Mouse (Mus musculus): ENCODE data around the gene Kirrel3. TPM values are rescaled to one million over a fixed set of nuclear protein-coding genes. Genes with fewer than 3 reads are reported as not detected.

Gene Kirrel3
- polyA plus RNA-seq, 1 experiment from 2014 or later = 2.2 TPM

DNA sequence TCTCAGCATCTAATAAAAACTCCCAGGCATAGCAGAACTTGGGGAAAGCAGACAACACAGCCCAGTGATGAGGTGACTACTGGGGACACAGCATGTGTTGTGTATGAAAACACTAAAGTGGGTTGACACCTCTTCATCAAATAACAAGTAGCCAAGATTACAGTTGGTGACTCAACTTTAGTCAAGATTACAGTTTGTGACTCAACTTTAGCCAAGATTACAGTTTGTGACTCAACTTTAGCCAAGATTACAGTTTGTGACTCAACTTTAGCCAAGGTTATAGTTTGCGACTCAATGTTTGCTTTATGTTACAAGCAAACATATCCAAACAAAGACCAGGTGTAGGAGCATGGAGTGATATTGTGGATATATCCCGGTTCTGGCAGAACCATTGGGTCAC, 7.2 kb upstream of the Kirrel3 start:
- H3K27me3 ChIP-seq (replicated peaks) = no peaks in the 10 kb centered on the region
- WGBS = 78% methylated on average over 2 of the region's 2 CpGs
- no peaks in the 10 kb centered on the region for H3K36me3 ChIP-seq
- no peak overlapping the region for H3K9ac ChIP-seq
- H3K9me3 ChIP-seq = no peaks in the 10 kb centered on the region
- no peak for ATAC-seq
- no peak overlapping the region for H3K27ac ChIP-seq
- no peak overlapping the region for H3K4me2 ChIP-seq (replicated peaks)
- no peaks in the 10 kb centered on the region for H3K4me1 ChIP-seq (replicated peaks)
- no peak overlapping the region for H3K4me3 ChIP-seq (replicated peaks)

DNA sequence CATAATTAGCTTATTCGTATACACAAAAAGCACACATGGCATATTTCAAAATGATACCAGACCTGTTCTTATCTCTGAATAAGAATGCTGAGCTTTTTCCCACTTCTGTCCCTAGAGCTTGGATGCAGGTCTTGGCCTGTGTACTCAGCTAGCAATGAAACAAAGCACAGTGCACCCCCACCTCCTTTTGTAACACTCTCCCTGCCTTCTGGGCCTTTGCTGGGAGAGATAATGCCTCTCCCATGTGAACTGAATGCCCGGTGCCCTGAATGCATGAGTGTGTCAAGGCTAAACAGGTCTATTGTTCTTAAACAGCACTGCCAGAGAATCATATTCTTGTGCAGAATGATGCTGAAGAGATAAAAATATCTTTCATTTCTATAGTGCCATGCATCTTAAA, 2.5 kb upstream of the Kirrel3 start:
- 69% methylated on average over 2 of the region's 2 CpGs for WGBS
- Histone ChIP-seq H3K9me3 (no peaks in the 10 kb centered on the region), H3K9ac (no peak overlapping the region), H3K4me1 (replicated peaks) (peaks cover 9% of the 10 kb centered on the region; the same call in 1 of the 2 replicates), H3K27ac (no peak overlapping the region), H3K27me3 (replicated peaks) (peaks cover 20% of the 10 kb centered on the region), H3K4me2 (replicated peaks) (no peak overlapping the region), H3K36me3 (no peaks in the 10 kb centered on the region), H3K4me3 (replicated peaks) (no peak overlapping the region)
- no peak for ATAC-seq

DNA sequence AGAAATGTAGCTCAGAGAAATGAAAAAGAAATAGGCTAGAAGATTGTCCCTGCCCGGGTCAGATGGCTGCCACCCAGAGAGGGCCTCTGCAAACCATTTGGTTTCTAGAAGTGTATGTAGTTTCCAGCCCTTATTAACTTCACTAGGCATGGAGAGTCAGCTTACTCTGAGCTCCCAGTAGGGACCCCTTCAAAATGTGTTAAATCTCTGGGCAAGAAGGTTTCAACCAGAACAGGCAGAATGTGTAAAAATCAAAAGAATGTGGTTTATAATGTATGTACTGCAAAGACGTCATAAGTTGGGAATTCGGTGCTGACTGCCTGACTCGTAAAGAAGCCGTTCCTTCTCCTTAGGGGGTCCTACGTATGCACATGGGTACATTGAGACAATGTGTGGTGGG, 1.0 kb upstream of the Kirrel3 start:
- ATAC-seq = no peak
- peaks cover 11% of the 10 kb centered on the region; the same call in 1 of the 2 replicates for H3K4me1 ChIP-seq (replicated peaks)
- H3K36me3 ChIP-seq = no peaks in the 10 kb centered on the region
- no peak overlapping the region for H3K4me3 ChIP-seq (replicated peaks)
- peaks cover 22% of the 10 kb centered on the region for H3K27me3 ChIP-seq (replicated peaks)
- no peaks in the 10 kb centered on the region for H3K9me3 ChIP-seq
- 53% methylated on average over 6 of the region's 6 CpGs for WGBS
- no peak overlapping the region for H3K4me2 ChIP-seq (replicated peaks)
- H3K9ac ChIP-seq = no peak overlapping the region
- H3K27ac ChIP-seq = no peak overlapping the region

DNA sequence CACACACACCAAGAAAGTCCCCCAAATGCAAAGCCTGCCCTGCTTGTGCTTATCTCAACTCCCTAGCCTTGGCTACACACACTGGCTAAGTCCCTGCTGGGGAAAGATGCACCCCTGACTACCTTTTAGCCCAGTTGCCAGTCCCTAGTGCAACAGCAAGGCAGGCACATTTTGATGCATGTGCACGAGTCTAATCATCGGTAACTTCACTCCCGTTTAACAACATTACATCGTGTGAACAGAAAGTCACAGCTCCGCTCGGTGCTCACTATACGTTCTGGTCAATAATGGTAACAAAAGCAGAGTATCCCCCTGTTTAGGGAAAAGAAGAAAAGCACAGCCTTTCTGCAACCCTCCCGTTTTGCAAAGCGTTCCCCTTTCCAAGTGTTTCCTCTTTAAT, 2.6 kb downstream of the Kirrel3 start:
- H3K4me3 ChIP-seq (replicated peaks) = peak overlapping the region; percentile 59
- no peaks in the 10 kb centered on the region for H3K36me3 ChIP-seq
- no peak overlapping the region for H3K27ac ChIP-seq
- peak; percentile 18; the same call in 1 of the 2 replicates for ATAC-seq
- H3K9me3 ChIP-seq = no peaks in the 10 kb centered on the region
- peaks cover 29% of the 10 kb centered on the region for H3K27me3 ChIP-seq (replicated peaks)
- peak overlapping the region; percentile 50 for H3K9ac ChIP-seq
- peaks cover 11% of the 10 kb centered on the region; the same call in 1 of the 2 replicates for H3K4me1 ChIP-seq (replicated peaks)
- H3K4me2 ChIP-seq (replicated peaks) = peak overlapping the region; percentile 95
- 2% methylated on average over 9 of the region's 9 CpGs for WGBS

GRCm38 (mm10) chr9:34488700-34489315, 3.1 kb downstream of the Kirrel3 start:
- ATAC-seq = peak; percentile 71; the same call in 1 of the 2 replicates
- H3K27me3 ChIP-seq (replicated peaks) = peaks cover 29% of the 10 kb centered on the region
- peak overlapping the region; percentile 50 for H3K9ac ChIP-seq
- WGBS = under 1% methylated on average over 53 of the region's 53 CpGs
- H3K36me3 ChIP-seq = no peaks in the 10 kb centered on the region
- peak overlapping the region; percentile 95 for H3K4me2 ChIP-seq (replicated peaks)
- H3K27ac ChIP-seq = no peak overlapping the region
- H3K4me3 ChIP-seq (replicated peaks) = peak overlapping the region; percentile 59
- peaks cover 11% of the 10 kb centered on the region; the same call in 1 of the 2 replicates for H3K4me1 ChIP-seq (replicated peaks)
- H3K9me3 ChIP-seq = no peaks in the 10 kb centered on the region

DNA sequence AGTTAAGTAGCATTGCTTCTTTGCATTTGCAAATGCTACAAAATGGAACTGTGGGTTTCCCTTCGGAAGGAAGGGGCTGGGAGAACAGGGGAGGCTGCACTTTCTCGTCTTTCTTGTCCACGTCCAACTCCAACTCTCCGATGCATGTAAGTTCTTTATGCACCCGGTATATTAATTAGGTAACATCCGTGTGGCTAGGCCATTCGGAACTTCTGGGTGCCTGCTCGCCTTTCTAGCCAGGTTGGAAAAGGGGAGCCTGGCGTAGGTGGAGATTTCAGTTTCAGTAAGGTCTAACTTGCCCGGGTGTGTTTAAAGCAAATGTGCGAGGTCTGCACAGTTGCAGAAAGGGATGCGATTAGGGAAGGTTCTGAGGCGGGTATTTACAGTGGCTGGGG, 3.6 kb downstream of the Kirrel3 start:
- H3K27me3 ChIP-seq (replicated peaks) = peaks cover 29% of the 10 kb centered on the region
- no peaks in the 10 kb centered on the region for H3K9me3 ChIP-seq
- H3K4me3 ChIP-seq (replicated peaks) = peak overlapping the region; percentile 59
- peak overlapping the region; percentile 50 for H3K9ac ChIP-seq
- peaks cover 11% of the 10 kb centered on the region; the same call in 1 of the 2 replicates for H3K4me1 ChIP-seq (replicated peaks)
- WGBS = 2% methylated on average over 13 of the region's 13 CpGs
- no peaks in the 10 kb centered on the region for H3K36me3 ChIP-seq
- no peak overlapping the region for H3K27ac ChIP-seq
- no peak for ATAC-seq
- H3K4me2 ChIP-seq (replicated peaks) = peak overlapping the region; percentile 95

DNA sequence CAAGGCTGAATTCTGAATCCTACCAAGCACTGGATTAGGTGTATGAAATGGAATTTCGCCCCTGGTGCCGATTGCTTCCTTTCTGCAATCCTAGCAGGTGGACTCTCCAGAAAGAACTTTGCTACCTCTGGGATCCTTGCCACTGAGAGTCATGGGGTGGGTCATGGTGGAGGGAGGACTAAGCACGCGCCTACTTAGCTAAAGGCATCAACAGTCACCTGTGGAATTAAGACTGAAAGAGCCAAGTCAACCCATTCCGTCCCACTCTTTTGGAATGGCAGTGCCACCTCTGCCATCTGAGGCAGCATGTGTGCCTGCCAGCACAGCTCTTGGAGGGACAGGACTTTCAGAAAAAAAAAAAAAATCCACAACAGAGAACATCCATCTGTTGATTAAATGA, 4.1 kb downstream of the Kirrel3 start:
- 30% methylated on average over 5 of the region's 5 CpGs for WGBS
- Histone ChIP-seq H3K4me3 (replicated peaks) (peak overlapping the region; percentile 59; the same call in 1 of the 2 replicates), H3K4me2 (replicated peaks) (peak overlapping the region; percentile 95), H3K9me3 (no peaks in the 10 kb centered on the region), H3K4me1 (replicated peaks) (peaks cover 11% of the 10 kb centered on the region; the same call in 1 of the 2 replicates), H3K27me3 (replicated peaks) (peaks cover 29% of the 10 kb centered on the region), H3K36me3 (no peaks in the 10 kb centered on the region), H3K9ac (no peak overlapping the region), H3K27ac (no peak overlapping the region)
- no peak for ATAC-seq

GRCm38 (mm10) chr9:34492121-34492520, 6.4 kb downstream of the Kirrel3 start:
- peaks cover 17% of the 10 kb centered on the region for H3K27me3 ChIP-seq (replicated peaks)
- H3K9ac ChIP-seq = no peak overlapping the region
- no peak for ATAC-seq
- H3K27ac ChIP-seq = no peak overlapping the region
- H3K4me2 ChIP-seq (replicated peaks) = no peak overlapping the region
- H3K36me3 ChIP-seq = no peaks in the 10 kb centered on the region
- H3K4me1 ChIP-seq (replicated peaks) = 0 out of 2 replicates have a peak, but pooled peaks cover 2% of the 10 kb centered on the region
- H3K9me3 ChIP-seq = no peaks in the 10 kb centered on the region
- no peak overlapping the region for H3K4me3 ChIP-seq (replicated peaks)
- WGBS = 57% methylated on average over 3 of the region's 3 CpGs

GRCm38 (mm10) chr9:34493571-34493970, 7.9 kb downstream of the Kirrel3 start:
- no peak overlapping the region for H3K4me3 ChIP-seq (replicated peaks)
- H3K36me3 ChIP-seq = no peaks in the 10 kb centered on the region
- peaks cover 9% of the 10 kb centered on the region for H3K27me3 ChIP-seq (replicated peaks)
- H3K27ac ChIP-seq = no peak overlapping the region
- no peak for ATAC-seq
- H3K9me3 ChIP-seq = no peaks in the 10 kb centered on the region
- 37% methylated on average over 2 of the region's 2 CpGs for WGBS
- no peaks in the 10 kb centered on the region for H3K4me1 ChIP-seq (replicated peaks)
- H3K9ac ChIP-seq = no peak overlapping the region
- no peak overlapping the region for H3K4me2 ChIP-seq (replicated peaks)

DNA sequence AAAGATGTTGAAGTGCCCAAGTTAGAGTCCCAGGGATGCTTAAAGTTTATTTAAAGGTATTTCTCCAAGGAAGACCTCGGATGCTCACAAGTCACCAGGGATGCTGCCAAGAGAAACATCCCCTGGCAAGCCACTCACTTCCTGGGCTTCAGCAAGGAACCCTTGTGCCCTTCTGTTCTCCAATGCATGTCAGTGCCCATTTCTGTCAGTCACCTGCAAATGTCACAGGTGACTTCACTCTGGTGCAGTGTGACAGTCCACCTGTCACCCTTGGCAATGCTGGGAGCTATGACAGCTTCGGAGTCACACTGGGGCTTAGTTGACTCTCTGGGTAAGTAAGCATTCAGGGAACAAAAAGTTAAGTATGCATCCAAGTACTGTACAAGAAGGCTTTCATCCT, 12.4 kb downstream of the Kirrel3 start:
- Histone ChIP-seq H3K36me3 (no peaks in the 10 kb centered on the region), H3K4me1 (replicated peaks) (no peaks in the 10 kb centered on the region), H3K9ac (no peak overlapping the region), H3K27me3 (replicated peaks) (0 out of 2 replicates have a peak, but pooled peaks cover 3% of the 10 kb centered on the region), H3K4me2 (replicated peaks) (no peak overlapping the region), H3K4me3 (replicated peaks) (no peak overlapping the region), H3K27ac (no peak overlapping the region), H3K9me3 (no peaks in the 10 kb centered on the region)
- no peak for ATAC-seq
- 78% methylated on average over 2 of the region's 2 CpGs for WGBS

DNA sequence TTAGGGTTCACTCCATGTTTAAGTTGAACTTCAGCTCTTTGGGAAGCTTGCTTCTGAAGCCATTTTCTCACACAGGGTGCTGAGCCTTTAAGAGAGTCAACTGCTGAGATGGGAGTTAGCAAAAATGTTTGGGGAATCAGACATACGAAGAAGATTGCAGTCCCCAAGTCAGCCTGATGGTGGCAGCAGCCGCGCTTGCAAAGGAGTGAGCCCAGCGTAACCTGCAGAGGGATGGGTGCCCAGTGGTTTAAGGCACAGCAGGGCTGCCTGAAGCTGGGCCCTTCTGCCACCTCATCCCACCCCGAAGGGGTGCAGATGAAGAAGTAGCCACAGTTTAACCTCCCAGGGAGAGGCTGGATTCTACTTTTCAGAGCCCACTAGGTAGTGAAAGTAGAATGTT, 13.0 kb downstream of the Kirrel3 start:
- no peaks in the 10 kb centered on the region for H3K4me1 ChIP-seq (replicated peaks)
- 4% methylated on average over 5 of the region's 5 CpGs for WGBS
- H3K4me2 ChIP-seq (replicated peaks) = no peak overlapping the region
- no peaks in the 10 kb centered on the region for H3K9me3 ChIP-seq
- ATAC-seq = peak; percentile 51; the same call in 1 of the 2 replicates
- H3K36me3 ChIP-seq = no peaks in the 10 kb centered on the region
- H3K9ac ChIP-seq = no peak overlapping the region
- 0 out of 2 replicates have a peak, but pooled peaks cover 3% of the 10 kb centered on the region for H3K27me3 ChIP-seq (replicated peaks)
- no peak overlapping the region for H3K4me3 ChIP-seq (replicated peaks)
- no peak overlapping the region for H3K27ac ChIP-seq

DNA sequence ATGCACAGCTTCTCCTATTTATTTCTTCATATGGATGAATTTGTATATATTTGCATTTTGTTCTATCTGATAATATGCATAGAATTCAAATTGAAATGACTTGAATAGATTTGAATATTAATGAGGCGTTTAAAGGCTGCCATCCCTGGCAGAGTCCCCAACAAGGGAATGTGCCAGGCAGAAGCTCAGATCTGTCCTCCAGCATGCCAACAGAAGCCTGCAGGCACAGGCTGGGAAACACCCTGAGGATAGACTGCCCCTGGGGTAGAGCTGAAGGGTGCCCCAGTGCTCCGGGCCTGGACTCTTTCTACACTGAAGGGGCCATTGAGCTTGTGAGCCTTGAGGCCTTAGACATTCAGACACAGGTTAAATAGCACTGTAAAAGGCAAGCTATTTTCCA, 21.5 kb downstream of the Kirrel3 start:
- H3K36me3 ChIP-seq = no peaks in the 10 kb centered on the region
- no peak overlapping the region for H3K9ac ChIP-seq
- WGBS = 87% methylated on average over 2 of the region's 2 CpGs
- ATAC-seq = no peak
- no peak overlapping the region for H3K4me3 ChIP-seq (replicated peaks)
- H3K9me3 ChIP-seq = no peaks in the 10 kb centered on the region
- H3K4me2 ChIP-seq (replicated peaks) = no peak overlapping the region
- H3K27me3 ChIP-seq (replicated peaks) = no peaks in the 10 kb centered on the region
- no peak overlapping the region for H3K27ac ChIP-seq
- no peaks in the 10 kb centered on the region for H3K4me1 ChIP-seq (replicated peaks)

GRCm38 (mm10) chr9:34518861-34519260, 33.2 kb downstream of the Kirrel3 start:
- Histone ChIP-seq H3K27ac (no peak overlapping the region), H3K4me1 (replicated peaks) (no peaks in the 10 kb centered on the region), H3K36me3 (no peaks in the 10 kb centered on the region), H3K9ac (no peak overlapping the region), H3K4me2 (replicated peaks) (no peak overlapping the region), H3K4me3 (replicated peaks) (no peak overlapping the region), H3K9me3 (no peaks in the 10 kb centered on the region), H3K27me3 (replicated peaks) (no peaks in the 10 kb centered on the region)
- no peak for ATAC-seq
- WGBS = 72% methylated on average over 6 of the region's 6 CpGs
